Mouse (Mus musculus) retina, adult 2 months (tissue): ENCODE results near the gene Cd48.
"Not testable (repeated sequence)": the region's sequence is repeated elsewhere in the genome, so short reads cannot be mapped to it uniquely, and the experiment has no call there.

Experiments used
- DNase-seq: peaks from one replicate; pipeline ENCODE4 v3.0.0-alpha.2; 2012; ENCODE audit warnings: low read depth, low spot score

Gene Cd48

GRCm38 (mm10) chr1:171693918-171694317 lies 12.1 kb downstream of the Cd48 start:
- no peak for DNase-seq

DNA sequence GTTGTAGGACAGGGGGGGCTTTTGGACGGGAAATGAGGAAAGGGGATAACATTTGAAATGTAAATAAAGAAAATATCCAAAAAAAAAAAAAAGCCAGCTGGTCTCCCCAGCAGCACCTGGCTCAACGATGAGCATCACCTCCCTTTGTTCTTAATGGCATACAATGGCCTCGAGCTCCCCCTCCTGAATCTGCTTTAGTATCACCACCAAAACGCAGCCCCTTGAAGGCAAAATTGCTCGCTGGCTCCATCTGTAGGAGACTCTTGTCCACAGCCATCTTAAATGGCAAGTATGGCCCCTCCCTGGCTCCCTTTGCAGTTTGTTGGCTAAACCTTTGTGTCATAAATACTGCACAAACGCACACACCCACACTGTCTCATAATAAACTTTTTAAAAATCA lies 17.2 kb downstream of the Cd48 start:
- DNase-seq: no peak

DNA sequence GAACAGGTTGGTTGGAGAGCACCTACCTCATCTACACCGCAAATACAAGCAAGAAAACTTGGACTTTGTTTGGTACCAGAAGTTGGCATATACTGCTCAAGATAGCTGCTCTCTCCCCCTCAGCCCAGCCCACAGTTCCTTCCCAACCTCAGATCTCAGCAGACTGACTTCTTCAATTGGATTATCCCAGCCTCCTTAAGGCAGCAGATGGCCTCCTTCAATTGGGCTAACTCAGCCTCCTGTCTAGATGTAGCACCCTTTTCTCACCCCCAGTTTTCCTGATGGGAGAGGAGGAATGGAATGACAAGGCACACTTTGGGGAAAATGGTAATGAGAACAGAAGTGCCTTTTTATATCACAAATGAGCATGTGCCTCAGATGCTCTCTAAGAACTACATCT lies 31.9 kb downstream of the Cd48 start:
- DNase-seq: not testable (repeated sequence)

DNA sequence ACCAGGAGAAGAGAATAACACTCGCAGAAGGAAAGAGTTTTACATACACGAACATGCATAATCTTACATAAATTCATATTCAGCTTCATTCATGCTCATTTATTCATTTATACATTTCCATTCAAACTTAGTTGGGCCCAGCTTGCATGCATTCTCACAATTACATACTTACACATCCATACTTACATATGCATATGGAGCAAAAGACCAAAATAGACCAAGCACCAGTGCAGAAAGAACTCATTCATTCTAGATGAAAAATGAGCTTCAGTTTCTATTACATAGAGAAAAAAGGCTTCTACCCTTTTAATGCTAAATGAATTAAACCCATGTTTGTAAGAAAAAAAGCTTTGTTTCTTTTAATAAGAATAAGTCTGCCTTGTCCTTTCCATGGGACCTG lies 33.6 kb downstream of the Cd48 start:
- no peak for DNase-seq

- DNase-seq: no peak
Observed at GRCm38 (mm10) chr1:171716232-171716631, 34.4 kb downstream of the Cd48 start.

- DNase-seq: no peak
Observed at GRCm38 (mm10) chr1:171731195-171731594, 49.4 kb downstream of the Cd48 start.

DNA sequence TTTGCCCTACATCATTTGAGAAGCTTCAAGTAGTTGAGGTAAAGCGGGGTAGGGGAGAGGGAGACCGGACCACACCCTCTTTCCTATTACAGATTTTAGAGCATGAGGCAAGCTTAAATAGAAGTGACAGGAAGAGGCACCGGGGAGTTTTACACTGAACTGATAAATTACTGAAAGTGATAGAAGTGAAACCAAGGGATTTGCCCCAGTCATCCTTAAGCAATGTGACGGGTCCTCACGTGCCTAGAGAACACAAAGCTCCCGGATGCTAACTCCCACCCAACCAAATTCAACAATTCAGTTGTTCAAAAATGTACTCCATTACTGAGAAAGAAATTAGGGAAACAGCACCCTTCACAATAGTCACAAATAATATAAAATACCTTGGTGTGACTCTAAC lies 53.1 kb downstream of the Cd48 start:
- DNase-seq: no peak

DNA sequence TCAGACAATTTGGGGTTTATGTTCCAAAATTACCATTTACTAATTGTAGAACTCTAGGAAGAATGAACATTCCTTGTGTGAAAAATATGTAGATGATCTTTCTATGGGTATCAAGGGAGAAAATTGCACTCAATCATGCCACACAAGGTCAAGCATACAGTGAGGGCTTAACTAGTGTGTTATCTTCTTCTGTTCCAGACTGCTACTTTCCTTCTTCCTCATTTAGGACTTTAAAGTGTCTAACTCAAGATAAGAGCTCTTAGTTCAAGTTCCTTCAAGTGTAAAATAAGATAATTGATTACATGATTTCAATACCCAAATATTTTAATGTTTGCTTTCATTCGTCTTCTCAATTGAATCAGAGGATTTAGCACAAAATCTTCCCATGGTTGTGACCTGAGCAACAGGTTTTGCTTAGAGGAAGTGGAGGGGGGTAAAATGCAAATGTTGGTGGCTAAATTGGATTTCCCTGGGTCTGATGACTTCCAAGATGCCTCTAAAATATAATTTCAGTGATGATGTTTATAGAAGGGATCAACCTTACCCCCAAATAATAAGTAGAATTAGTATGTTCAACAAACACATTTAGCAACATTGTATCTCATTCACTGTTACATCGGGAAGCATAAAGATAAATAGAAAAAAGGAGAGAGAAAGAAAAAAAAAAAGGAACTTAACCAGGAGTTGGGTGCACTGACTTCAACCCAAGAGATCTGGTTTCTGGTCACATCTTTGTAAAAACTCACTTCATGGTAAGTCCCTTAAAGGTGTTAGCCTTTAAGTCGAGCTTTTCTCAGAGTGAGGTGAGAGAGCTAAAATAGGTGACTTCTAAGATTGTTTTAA lies 66.5 kb downstream of the Cd48 start:
- no peak for DNase-seq
